Mouse (Mus musculus): Measurements from ENCODE around the gene Chdh. TPM values are rescaled to one million over a fixed set of nuclear protein-coding genes. Genes with fewer than 3 reads are reported as not detected.

Gene Chdh
- polyA plus RNA-seq, 1 experiment from 2014 or later, result 0.26 TPM

DNA sequence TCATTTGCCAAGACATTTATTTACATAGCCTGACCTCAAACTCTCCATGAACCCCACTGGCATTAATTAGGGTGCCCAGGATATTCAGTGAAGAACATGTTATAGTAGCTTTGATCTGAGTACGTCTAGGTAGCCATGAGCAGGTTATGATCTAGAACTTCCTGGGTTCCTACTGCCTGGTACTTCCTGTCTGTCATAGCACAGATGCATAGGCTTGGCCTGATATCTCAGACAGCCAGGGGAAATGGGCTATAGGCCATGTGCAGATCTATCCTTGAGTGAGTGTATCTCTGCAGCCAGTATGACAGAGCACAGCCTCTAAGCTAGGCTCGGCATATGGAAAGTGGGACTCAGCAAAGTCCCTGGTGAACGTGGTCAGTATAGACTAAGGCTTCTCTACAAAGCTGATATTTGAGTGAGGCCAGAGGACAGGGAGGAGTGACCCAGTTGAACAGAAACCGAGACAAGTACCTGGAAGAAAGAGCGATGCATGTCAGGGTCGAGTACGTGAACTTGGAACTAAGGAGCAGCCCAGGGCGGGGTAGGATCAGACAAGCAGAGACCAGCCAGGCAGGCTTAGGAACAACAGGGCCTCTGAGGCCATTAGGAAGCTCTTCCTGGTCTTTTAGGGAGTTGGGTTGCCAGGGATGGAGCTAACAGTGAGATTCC is 9.1 kb downstream of the Chdh start:
- no peaks in the 10 kb centered on the region for H3K9me3 ChIP-seq (replicated peaks)
- no peak overlapping the region for H3K4me3 ChIP-seq
- H3K4me1 ChIP-seq, result no peaks in the 10 kb centered on the region
- no peak overlapping the region for H3K9ac ChIP-seq
- no peak for ATAC-seq
- no peaks in the 10 kb centered on the region for H3K36me3 ChIP-seq
- 72% methylated on average over 8 of the region's 8 CpGs for WGBS (ENCODE audit: insufficient replicate concordance)
- no peak overlapping the region for H3K4me2 ChIP-seq
- H3K27ac ChIP-seq, result no peak overlapping the region
- H3K27me3 ChIP-seq (replicated peaks), result no peaks in the 10 kb centered on the region

GRCm38 (mm10) chr14:30018463-30018801 is 9.6 kb downstream of the Chdh start:
- no peak overlapping the region for H3K9ac ChIP-seq
- no peak for ATAC-seq
- H3K27ac ChIP-seq, result no peak overlapping the region
- H3K36me3 ChIP-seq, result no peaks in the 10 kb centered on the region
- no peak overlapping the region for H3K4me3 ChIP-seq
- 81% methylated on average over 4 of the region's 4 CpGs for WGBS (ENCODE audit: insufficient replicate concordance)
- H3K4me1 ChIP-seq, result no peaks in the 10 kb centered on the region
- H3K27me3 ChIP-seq (replicated peaks), result no peaks in the 10 kb centered on the region
- H3K9me3 ChIP-seq (replicated peaks), result no peaks in the 10 kb centered on the region
- no peak overlapping the region for H3K4me2 ChIP-seq

DNA sequence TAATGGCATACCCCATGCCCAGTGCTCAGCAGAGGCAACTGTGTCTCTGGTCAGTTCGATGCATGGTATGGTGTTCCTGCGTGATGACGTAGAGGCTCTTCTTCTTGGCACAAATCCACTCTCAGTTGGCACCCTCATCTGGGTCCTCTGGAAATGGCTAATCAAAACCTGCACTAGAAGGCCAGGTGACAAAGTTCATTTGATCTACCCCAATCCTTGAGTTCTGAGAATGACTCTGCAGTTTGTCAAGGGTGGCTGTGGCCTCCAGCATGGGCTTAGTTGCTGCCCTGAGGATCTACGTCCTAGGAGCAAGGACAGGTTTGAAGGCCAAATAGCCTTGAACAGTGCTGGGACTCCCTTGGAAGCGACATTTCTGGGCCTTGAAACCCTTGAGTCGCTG is 10.0 kb downstream of the Chdh start:
- Histone ChIP-seq H3K4me3 (no peak overlapping the region), H3K4me1 (no peaks in the 10 kb centered on the region), H3K4me2 (no peak overlapping the region), H3K27me3 (replicated peaks) (no peaks in the 10 kb centered on the region), H3K27ac (no peak overlapping the region), H3K36me3 (no peaks in the 10 kb centered on the region), H3K9me3 (replicated peaks) (no peaks in the 10 kb centered on the region), H3K9ac (no peak overlapping the region)
- 71% methylated on average over 6 of the region's 6 CpGs for whole genome bisulfite sequencing (ENCODE audit: insufficient replicate concordance)
- no peak for ATAC-seq

DNA sequence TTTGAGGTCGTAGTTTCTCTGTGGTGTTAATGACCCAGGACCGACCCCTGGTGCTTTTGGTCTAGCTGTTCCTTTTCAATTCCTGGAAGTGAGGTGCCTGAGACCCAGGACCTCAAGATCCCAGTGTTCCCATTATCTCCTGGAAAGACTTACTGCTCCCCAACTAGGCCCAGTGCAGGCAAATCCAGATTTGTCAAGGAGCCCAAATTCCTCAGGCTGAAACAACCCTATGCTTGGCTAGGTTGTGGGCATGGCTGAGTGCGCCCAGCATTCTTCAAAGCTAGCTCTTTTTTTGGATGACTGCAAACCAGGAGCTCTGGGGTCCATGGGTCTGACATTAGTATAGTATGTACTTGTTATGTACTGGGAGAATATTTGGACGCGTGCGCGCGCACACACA is 10.6 kb downstream of the Chdh start:
- Histone ChIP-seq H3K36me3 (no peaks in the 10 kb centered on the region), H3K9ac (no peak overlapping the region), H3K4me1 (no peaks in the 10 kb centered on the region), H3K27ac (no peak overlapping the region), H3K9me3 (replicated peaks) (no peaks in the 10 kb centered on the region), H3K4me3 (no peak overlapping the region), H3K27me3 (replicated peaks) (no peaks in the 10 kb centered on the region), H3K4me2 (no peak overlapping the region)
- 80% methylated on average over 8 of the region's 8 CpGs for WGBS (ENCODE audit: insufficient replicate concordance)
- ATAC-seq, result no peak

DNA sequence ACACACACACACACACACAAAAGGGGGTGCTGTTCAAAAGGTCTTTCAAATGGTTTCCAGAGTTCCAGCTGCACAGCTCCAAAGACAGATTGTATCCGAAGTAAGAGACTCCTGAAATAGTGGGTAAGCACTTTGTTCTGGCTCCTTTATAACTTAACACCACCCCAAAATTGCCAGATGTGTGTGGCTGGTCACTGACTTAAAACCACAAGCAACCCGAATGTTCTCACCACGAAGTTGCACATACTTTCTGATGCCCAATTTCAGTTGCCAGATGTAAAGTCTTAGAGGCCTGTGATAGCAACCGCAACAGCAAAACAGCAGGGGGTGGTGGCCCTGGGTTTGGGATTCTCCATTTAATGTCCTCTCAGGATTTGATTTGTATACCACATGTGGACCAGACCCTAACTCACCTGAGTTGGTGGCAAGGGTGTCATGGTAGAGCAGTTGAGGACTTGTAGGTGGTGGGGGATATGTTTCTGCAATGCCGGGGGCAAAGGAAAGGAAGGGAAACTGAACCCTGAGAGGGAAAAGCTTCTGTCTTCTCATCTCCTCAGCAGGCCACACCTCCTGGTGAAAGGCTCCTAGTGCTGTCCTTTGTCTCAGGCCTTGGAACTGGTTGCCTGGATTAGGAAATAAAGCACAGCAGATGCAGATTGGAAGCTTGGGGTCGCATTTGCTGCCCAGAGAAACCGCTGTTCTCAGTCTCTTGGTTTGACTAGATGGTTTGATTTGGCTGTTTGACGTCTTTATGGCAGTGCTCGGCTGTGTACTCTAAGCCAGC is 11.2 kb downstream of the Chdh start:
- Histone ChIP-seq H3K9me3 (replicated peaks) (no peaks in the 10 kb centered on the region), H3K4me2 (no peak overlapping the region), H3K9ac (no peak overlapping the region), H3K4me3 (no peak overlapping the region), H3K4me1 (no peaks in the 10 kb centered on the region), H3K36me3 (no peaks in the 10 kb centered on the region), H3K27me3 (replicated peaks) (no peaks in the 10 kb centered on the region), H3K27ac (no peak overlapping the region)
- 45% methylated on average over 9 of the region's 9 CpGs for WGBS (ENCODE audit: insufficient replicate concordance)
- ATAC-seq, result no peak

- Histone ChIP-seq H3K27me3 (replicated peaks) (no peaks in the 10 kb centered on the region), H3K4me3 (no peak overlapping the region), H3K9me3 (replicated peaks) (no peaks in the 10 kb centered on the region), H3K36me3 (no peaks in the 10 kb centered on the region), H3K4me1 (no peaks in the 10 kb centered on the region), H3K4me2 (no peak overlapping the region), H3K9ac (no peak overlapping the region), H3K27ac (no peak overlapping the region)
- ATAC-seq, result no peak
- WGBS (ENCODE audit: insufficient replicate concordance), result 58% methylated on average over 6 of the region's 6 CpGs
Measured at GRCm38 (mm10) chr14:30022471-30022870, 13.6 kb downstream of the Chdh start.

DNA sequence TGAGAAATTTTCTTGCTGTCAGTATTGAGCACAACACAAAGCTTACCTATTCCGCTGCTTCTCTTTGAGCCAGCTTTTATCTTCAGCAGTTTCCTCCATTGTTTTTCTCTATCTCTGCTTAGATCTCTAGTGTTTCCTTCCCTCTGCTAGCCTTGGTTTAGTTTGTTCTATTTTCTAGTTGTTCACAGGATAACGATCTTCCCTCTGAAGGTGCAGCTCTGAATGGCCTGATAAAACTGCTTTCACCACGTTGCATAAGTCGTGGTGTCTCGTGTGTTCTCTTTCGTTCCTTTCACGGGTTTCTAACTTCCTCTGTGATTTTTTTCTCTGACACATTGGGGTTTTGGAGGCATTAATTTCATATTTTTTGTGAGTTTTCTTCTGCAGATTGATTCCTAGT is 15.6 kb downstream of the Chdh start:
- WGBS (ENCODE audit: insufficient replicate concordance), result 9% methylated on average over 7 of the region's 7 CpGs
- no peak overlapping the region for H3K27ac ChIP-seq

DNA sequence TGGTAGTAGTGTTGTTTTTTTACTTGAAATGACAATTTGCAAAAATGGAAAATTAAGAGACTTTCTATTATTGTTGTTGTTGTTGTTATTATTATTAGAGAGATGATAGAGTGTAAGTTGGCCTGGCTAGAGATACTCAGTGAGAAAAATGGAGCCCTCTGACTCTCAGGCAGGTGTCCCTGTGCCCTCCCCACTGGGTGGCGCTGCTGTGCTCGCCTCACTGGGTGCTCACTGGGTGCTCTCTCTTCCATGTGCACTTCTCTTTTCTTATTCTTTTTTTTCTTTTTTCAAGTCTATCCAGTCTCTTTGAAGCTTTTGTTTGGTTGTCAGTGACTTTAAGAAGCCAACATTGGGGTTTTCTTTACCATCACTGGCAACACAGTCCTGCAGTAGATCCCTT is 18.6 kb downstream of the Chdh start:
- H3K27me3 ChIP-seq (replicated peaks), result no peaks in the 10 kb centered on the region
- H3K27ac ChIP-seq, result no peak overlapping the region
- no peaks in the 10 kb centered on the region for H3K36me3 ChIP-seq
- ATAC-seq, result no peak
- H3K4me2 ChIP-seq, result no peak overlapping the region
- 32% methylated on average over 2 of the region's 2 CpGs for WGBS (ENCODE audit: insufficient replicate concordance)
- H3K4me3 ChIP-seq, result no peak overlapping the region
- no peaks in the 10 kb centered on the region for H3K9me3 ChIP-seq (replicated peaks)
- no peak overlapping the region for H3K9ac ChIP-seq
- no peaks in the 10 kb centered on the region for H3K4me1 ChIP-seq

More for the DNA sequence above, 15.6 kb downstream of the Chdh start:
- H3K4me1 ChIP-seq, result no peaks in the 10 kb centered on the region
- no peaks in the 10 kb centered on the region for H3K9me3 ChIP-seq (replicated peaks)
- ATAC-seq, result no peak
- no peak overlapping the region for H3K4me2 ChIP-seq
- no peak overlapping the region for H3K4me3 ChIP-seq
- no peaks in the 10 kb centered on the region for H3K36me3 ChIP-seq
- H3K9ac ChIP-seq, result no peak overlapping the region
- no peaks in the 10 kb centered on the region for H3K27me3 ChIP-seq (replicated peaks)

DNA sequence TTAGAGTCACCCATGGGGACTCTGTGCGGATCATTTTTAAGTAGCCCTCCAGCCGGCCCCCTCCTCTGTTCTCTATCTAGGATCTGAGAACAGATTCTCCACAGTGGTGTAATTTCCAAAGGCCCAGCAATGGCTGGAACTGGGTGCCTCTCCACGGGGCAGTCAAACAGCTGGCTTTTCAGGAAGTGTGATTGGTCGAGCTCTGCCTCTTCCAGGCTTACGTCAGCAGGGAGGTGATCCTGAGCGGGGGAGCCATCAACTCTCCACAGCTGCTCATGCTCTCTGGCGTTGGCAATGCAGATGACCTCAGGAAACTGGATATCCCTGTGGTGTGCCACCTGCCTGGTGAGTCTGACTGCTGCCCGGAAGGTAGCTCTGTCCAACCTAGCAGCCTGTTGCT is 24.6 kb downstream of the Chdh start:
- no peak overlapping the region for H3K4me3 ChIP-seq
- no peak overlapping the region for H3K27ac ChIP-seq
- H3K4me1 ChIP-seq, result no peaks in the 10 kb centered on the region
- no peak for ATAC-seq
- no peak overlapping the region for H3K4me2 ChIP-seq
- no peak overlapping the region for H3K9ac ChIP-seq
- H3K36me3 ChIP-seq, result no peaks in the 10 kb centered on the region
- no peaks in the 10 kb centered on the region for H3K9me3 ChIP-seq (replicated peaks)
- H3K27me3 ChIP-seq (replicated peaks), result no peaks in the 10 kb centered on the region
- WGBS (ENCODE audit: insufficient replicate concordance), result 54% methylated on average over 8 of the region's 8 CpGs

GRCm38 (mm10) chr14:30038431-30038830 is 29.6 kb downstream of the Chdh start:
- H3K9ac ChIP-seq, result no peak overlapping the region
- no peak overlapping the region for H3K4me2 ChIP-seq
- no peak overlapping the region for H3K4me3 ChIP-seq
- no peaks in the 10 kb centered on the region for H3K4me1 ChIP-seq
- no peaks in the 10 kb centered on the region for H3K9me3 ChIP-seq (replicated peaks)
- H3K27ac ChIP-seq, result no peak overlapping the region
- H3K36me3 ChIP-seq, result no peaks in the 10 kb centered on the region
- no peaks in the 10 kb centered on the region for H3K27me3 ChIP-seq (replicated peaks)
- no peak for ATAC-seq
- 75% methylated on average over 18 of the region's 18 CpGs for WGBS (ENCODE audit: insufficient replicate concordance)

DNA sequence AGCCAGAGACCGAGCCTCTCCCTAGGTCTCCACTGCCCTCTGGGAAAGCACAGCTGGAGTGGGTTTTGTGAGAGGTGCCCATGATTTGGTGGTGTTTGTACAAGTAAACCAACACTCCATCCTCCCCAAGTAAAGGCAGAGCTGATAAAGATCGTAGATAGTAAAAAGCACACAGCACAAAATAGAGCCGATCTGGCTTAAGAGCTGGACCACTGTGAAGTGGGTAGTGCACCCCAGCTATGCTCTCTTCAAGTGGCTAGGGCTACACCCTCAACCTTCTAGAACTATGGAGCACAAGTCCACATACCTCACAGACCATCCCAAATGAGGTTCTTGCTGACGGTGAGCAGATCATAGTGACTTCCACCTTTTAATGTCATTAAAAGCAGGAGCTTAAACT is 30.6 kb downstream of the Chdh start:
- no peaks in the 10 kb centered on the region for H3K36me3 ChIP-seq
- no peaks in the 10 kb centered on the region for H3K4me1 ChIP-seq
- no peaks in the 10 kb centered on the region for H3K27me3 ChIP-seq (replicated peaks)
- no peak overlapping the region for H3K27ac ChIP-seq
- 50% methylated on average over 4 of the region's 4 CpGs for WGBS (ENCODE audit: insufficient replicate concordance)
- no peaks in the 10 kb centered on the region for H3K9me3 ChIP-seq (replicated peaks)
- no peak overlapping the region for H3K4me2 ChIP-seq
- H3K9ac ChIP-seq, result no peak overlapping the region
- H3K4me3 ChIP-seq, result no peak overlapping the region
- ATAC-seq, result no peak

- no peaks in the 10 kb centered on the region for H3K27me3 ChIP-seq (replicated peaks)
- H3K4me2 ChIP-seq, result no peak overlapping the region
- no peaks in the 10 kb centered on the region for H3K9me3 ChIP-seq (replicated peaks)
- H3K27ac ChIP-seq, result no peak overlapping the region
- 72% methylated on average over 9 of the region's 9 CpGs for WGBS (ENCODE audit: insufficient replicate concordance)
- ATAC-seq, result no peak
- no peaks in the 10 kb centered on the region for H3K4me1 ChIP-seq
- no peak overlapping the region for H3K9ac ChIP-seq
- H3K4me3 ChIP-seq, result no peak overlapping the region
- no peaks in the 10 kb centered on the region for H3K36me3 ChIP-seq
Measured at GRCm38 (mm10) chr14:30041836-30042235, 33.0 kb downstream of the Chdh start.
